Mouse (Mus musculus): ENCODE measurements around the gene 9930104L06Rik.

- TF ChIP-seq CTCF (conservative IDR thresholded peaks at IDR 0.05; ENCODE audit: insufficient read depth, insufficient read length, low read depth, low read length) (no peak), POLR2A (IDR thresholded peaks at IDR 0.05; ENCODE audit: low read depth, low read length) (no peak)
Measured at GRCm38 (mm10) chr4:124889935-124890334, 46.9 kb upstream of the 9930104L06Rik start.
